Mouse (Mus musculus) kidney, adult 2 months (tissue): ENCODE results near the gene Ankrd39. TPM values are rescaled to one million over a fixed set of nuclear protein-coding genes. Genes with fewer than 3 reads are reported as not detected.
"Not testable (repeated sequence)": the region's sequence is repeated elsewhere in the genome, so short reads cannot be mapped to it uniquely, and the experiment has no call there.

Experiments used
- DNase-seq: peaks from one replicate; pipeline ENCODE4 v3.0.0; 2021
- H3K27ac ChIP-seq: fragments of 200-500 bp; 2 replicates; pipeline ENCODE4 v1.5.1; 2012; ENCODE audit warnings: low read depth, low read length, control low read depth, inconsistent platforms; ENCODE audit not compliant: insufficient read depth
- H3K27me3 ChIP-seq: fragments of 200-500 bp; replicated peaks from 2 replicates; pipeline ENCODE4 v1.6.1; 2012; ENCODE audit warnings: mild to moderate bottlenecking, moderate library complexity, low read length, inconsistent platforms; ENCODE audit not compliant: control insufficient read depth, insufficient read depth
- H3K36me3 ChIP-seq: fragments of 200-500 bp; 2 replicates; pipeline ENCODE4 v1.6.1; 2012; ENCODE audit warnings: mild to moderate bottlenecking, moderate library complexity, low read length, inconsistent platforms; ENCODE audit not compliant: control insufficient read depth, insufficient read depth
- H3K4me1 ChIP-seq: fragments of 200-500 bp; 2 replicates; pipeline ENCODE4 v1.6.1; 2011; ENCODE audit warnings: low read length; ENCODE audit not compliant: control insufficient read depth, insufficient read depth
- H3K4me3 ChIP-seq: fragments of 200-500 bp; 2 replicates; pipeline ENCODE4 v1.5.1; 2011; ENCODE audit warnings: mild to moderate bottlenecking, low read depth, low read length, control low read depth; ENCODE audit not compliant: insufficient read depth
- CTCF ChIP-seq: fragments of 200-500 bp; conservative IDR thresholded peaks from 2 replicates; pipeline ENCODE4 v1.5.1; 2011; ENCODE audit warnings: low read depth, mild to moderate bottlenecking, control low read depth, low read length, moderate library complexity, mixed read lengths; ENCODE audit not compliant: insufficient read depth, insufficient read length
- POLR2A ChIP-seq: fragments of 200-500 bp; IDR thresholded peaks from one replicate; pipeline ENCODE4 v1.6.1; 2011; ENCODE audit warnings: low read depth, low read length, control low read depth
- WGBS: fragments of 180-500 bp; shearing (Covaris S2); methylation state at CpG from one replicate; pipeline ENCODE4 v1.1.7; 2018; 5-methylcytosine and 5-hydroxymethylcytosine counted together
- polyA plus RNA-seq: library from polyadenylated mRNA; depleted of rRNA; stranded (reverse); fragments of >200 nt; gene quantifications from 2 replicates; pipeline ENCODE4 v1.2.3, GENCODE M21; 2012

Ankrd39 gene
- polyA plus RNA-seq, 1 experiment = 16.8 TPM

- Histone ChIP-seq H3K4me3 (no peak within 1 kb of the TSS), H3K27ac (peak within 1 kb of the TSS; percentile 74), H3K36me3 (no peaks in the 10 kb centered on the region), H3K27me3 (no peaks in the 10 kb centered on the region), H3K4me1 (peaks cover 14% of the 10 kb centered on the region; the same call in 1 of the 2 replicates)
- 21% methylated on average over 9 of the region's 9 CpGs for WGBS
- TF ChIP-seq CTCF = no peak
- no peak for TF ChIP-seq POLR2A
- peak; percentile 95 for DNase-seq
Observed at GRCm38 (mm10) chr1:36539186-36539585, 8.1 kb downstream of the Ankrd39 start, which contains the start of gene Gm42417. Gm42417 (minus strand) TSS chr1:36539429.

- Histone ChIP-seq H3K4me3 (no peak overlapping the region), H3K27ac (peak overlapping the region; percentile 74), H3K4me1 (peaks cover 11% of the 10 kb centered on the region; the same call in 1 of the 2 replicates), H3K36me3 (no peaks in the 10 kb centered on the region), H3K27me3 (no peaks in the 10 kb centered on the region)
- DNase-seq = no peak
- no peak for TF ChIP-seq CTCF
- TF ChIP-seq POLR2A = no peak
- 48% methylated on average over 4 of the region's 4 CpGs for WGBS
Observed at GRCm38 (mm10) chr1:36538727-36539126, 8.5 kb downstream of the Ankrd39 start.

DNA sequence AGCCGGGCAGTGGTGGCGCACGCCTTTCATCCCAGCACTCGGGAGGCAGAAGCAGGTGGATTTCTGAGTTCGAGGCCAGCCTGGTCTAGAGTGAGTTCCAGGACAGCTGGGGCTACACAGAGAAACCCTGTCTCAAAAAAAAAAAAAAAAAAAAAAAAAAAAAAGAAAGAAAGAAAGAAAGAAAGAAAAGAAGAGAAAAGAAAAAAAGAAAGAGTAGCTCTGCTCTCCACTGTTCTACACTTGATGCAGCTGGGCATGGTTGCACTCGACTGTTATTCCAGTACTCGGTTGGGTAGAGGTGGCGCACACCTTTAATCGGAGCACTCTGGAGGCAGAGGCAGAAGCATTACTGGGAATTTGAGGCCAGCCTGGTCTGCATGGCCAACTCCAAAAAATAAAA lies 10.5 kb downstream of the Ankrd39 start, which contains the start of gene Ankrd23:
Gene Ankrd23, minus strand, starts transcription at position 101 of the 400 bp plus-strand sequence.
- not testable (repeated sequence) for H3K27me3 ChIP-seq, H3K36me3 ChIP-seq, DNase-seq, H3K4me3 ChIP-seq
- Histone ChIP-seq H3K27ac (peak within 1 kb of the TSS; percentile 8; the same call in 1 of the 2 replicates), H3K4me1 (peaks cover 11% of the 10 kb centered on the region; the same call in 1 of the 2 replicates)
- 89% methylated on average over 9 of the region's 9 CpGs for WGBS

DNA sequence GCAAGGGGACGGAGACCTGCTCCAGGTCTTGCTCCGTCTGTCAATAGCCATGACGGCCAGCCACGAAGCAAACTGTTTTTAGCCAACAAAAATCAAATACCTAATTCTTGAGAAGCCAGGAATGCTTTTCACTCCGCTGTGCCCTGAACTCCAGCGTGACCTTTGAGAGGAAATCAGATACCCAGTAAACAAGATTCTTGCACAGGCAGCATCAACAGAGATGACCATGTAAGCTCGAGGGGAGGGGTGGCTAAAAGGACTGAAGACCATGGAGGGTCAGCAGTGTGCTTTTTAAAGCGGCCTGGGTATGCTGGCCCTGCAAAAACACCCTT lies 10.9 kb downstream of the Ankrd39 start:
- WGBS = 54% methylated on average over 8 of the region's 8 CpGs
- H3K27me3 ChIP-seq = no peaks in the 10 kb centered on the region
- peak overlapping the region; percentile 8; the same call in 1 of the 2 replicates for H3K27ac ChIP-seq
- H3K36me3 ChIP-seq = no peaks in the 10 kb centered on the region
- no peak for DNase-seq
- H3K4me1 ChIP-seq = peaks cover 11% of the 10 kb centered on the region; the same call in 1 of the 2 replicates
- TF ChIP-seq CTCF (no peak), POLR2A (no peak)
- H3K4me3 ChIP-seq = no peak overlapping the region

GRCm38 (mm10) chr1:36535477-36536396 lies 11.5 kb downstream of the Ankrd39 start:
- H3K27me3 ChIP-seq = no peaks in the 10 kb centered on the region
- peaks cover 11% of the 10 kb centered on the region; the same call in 1 of the 2 replicates for H3K4me1 ChIP-seq
- H3K36me3 ChIP-seq = no peaks in the 10 kb centered on the region
- H3K27ac ChIP-seq = peak overlapping the region; percentile 8; the same call in 1 of the 2 replicates
- no peak overlapping the region for H3K4me3 ChIP-seq
- no peak for TF ChIP-seq POLR2A
- no peak for TF ChIP-seq CTCF
- DNase-seq = peak; percentile 38
- WGBS = 78% methylated on average over 11 of the region's 11 CpGs

DNA sequence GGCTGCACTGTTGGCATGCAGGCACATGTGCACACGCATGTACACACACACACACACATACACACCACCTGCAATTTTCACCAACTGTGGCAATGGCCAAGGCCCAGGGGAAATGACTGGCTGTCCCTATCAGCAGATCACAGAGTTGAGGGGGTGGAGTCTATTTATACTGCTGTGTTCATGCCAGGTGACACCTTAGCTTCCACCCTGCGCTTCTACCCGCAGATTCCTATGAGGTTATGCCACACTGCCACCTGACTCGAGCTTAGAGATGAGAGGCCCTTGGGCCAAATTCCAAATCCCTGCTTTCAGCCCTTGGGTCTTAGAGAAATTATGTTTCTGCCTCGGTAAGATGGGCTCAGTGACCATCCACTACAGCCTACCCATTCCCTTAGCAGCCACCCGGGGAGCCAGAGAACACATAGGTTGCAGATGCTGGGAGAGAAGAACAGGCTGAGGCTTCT lies 12.6 kb downstream of the Ankrd39 start:
- DNase-seq = peak; percentile 31
- 43% methylated on average over 6 of the region's 6 CpGs for WGBS
- no peak overlapping the region for H3K4me3 ChIP-seq

DNA sequence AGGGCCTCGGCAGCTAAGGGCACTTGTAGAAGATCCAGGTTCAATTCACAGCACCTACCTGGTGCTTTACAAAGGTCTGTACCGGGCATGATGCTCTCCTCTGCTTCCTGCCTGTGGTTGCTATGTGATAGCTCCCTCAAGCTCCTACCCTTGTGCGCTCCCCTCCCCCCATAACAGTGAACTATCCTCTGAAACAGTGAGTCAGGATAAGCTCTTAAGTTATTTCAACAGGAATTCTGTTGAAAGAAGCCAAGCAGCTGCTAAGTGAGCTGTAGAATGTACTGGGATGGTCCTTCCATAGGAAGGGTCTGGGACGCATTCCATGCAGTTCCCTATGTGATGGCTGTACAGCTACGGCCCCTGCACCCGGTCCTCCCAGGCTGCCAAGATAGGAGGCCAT lies 13.7 kb downstream of the Ankrd39 start:
- Histone ChIP-seq H3K36me3 (no peaks in the 10 kb centered on the region), H3K27me3 (no peaks in the 10 kb centered on the region), H3K4me1 (0 out of 2 replicates have a peak, but pooled peaks cover 7% of the 10 kb centered on the region), H3K4me3 (no peak overlapping the region), H3K27ac (no peak overlapping the region)
- DNase-seq = no peak
- TF ChIP-seq CTCF (no peak), POLR2A (no peak)
- WGBS = 89% methylated on average over 6 of the region's 6 CpGs

More for the DNA sequence above, 12.6 kb downstream of the Ankrd39 start:
- Histone ChIP-seq H3K4me1 (peaks cover 9% of the 10 kb centered on the region; the same call in 1 of the 2 replicates), H3K36me3 (no peaks in the 10 kb centered on the region), H3K27me3 (no peaks in the 10 kb centered on the region), H3K27ac (no peak overlapping the region)
- no peak; the same call in 1 of the 2 replicates for TF ChIP-seq CTCF
- no peak for TF ChIP-seq POLR2A
